Mouse (Mus musculus): Measurements from ENCODE around the gene Gm14214. TPM values are rescaled to one million over a fixed set of nuclear protein-coding genes. Genes with fewer than 3 reads are reported as not detected.

Gene Gm14214
- polyA plus RNA-seq (2021; fragmentation: Nextera tagmentation) = not detected in 2 replicates
- long read RNA-seq, experiment 1 = 0 reads
- long read RNA-seq, experiment 2 = 0 reads

DNA sequence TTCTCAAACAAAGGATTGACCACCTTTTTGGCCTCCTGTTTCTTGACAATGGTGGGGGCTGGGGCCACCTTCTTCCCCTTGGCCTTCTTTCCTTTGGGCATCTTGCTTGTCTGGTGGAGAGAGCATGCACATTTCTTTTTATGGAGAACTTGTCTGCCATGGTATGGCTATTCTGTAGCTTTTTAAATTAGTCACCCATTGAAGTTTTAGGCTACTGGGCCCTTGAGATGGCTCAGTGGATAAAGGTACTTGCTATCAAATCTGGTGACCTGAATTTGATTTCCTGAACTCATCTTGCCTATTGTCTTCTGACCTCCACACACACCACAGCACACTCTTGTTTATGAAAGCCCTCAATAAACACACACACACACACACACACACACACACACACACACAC, at the start of gene Gm14214:
Gene Gm14214, minus strand, starts transcription at position 101 of the 400 bp plus-strand sequence.

GRCm38 (mm10) chr2:154790656-154791483, 21.0 kb upstream of the Gm14214 start, which contains the start of the genes Raly and a:
Gene Raly, plus strand, starts transcription at chr2:154791096.
Gene a, plus strand, starts transcription at chr2:154791402.

Other genes starting within 250 kb of the Gm14214 start
- gene 1700003F12Rik, start 222.9 kb downstream of the Gm14214 start, polyA plus RNA-seq (2021; fragmentation: Nextera tagmentation) = 1.1 and 1.3 TPM in 2 replicates
- gene Actl10, start 218.3 kb downstream of the Gm14214 start, polyA plus RNA-seq (2021; fragmentation: Nextera tagmentation) = not detected in 2 replicates
- 98.1 and 105 TPM in 2 replicates for gene Necab3, start 211.1 kb downstream of the Gm14214 start, polyA plus RNA-seq (2021; fragmentation: Nextera tagmentation)
- gene E2f1, start 200.1 kb downstream of the Gm14214 start, polyA plus RNA-seq (2021; fragmentation: Nextera tagmentation) = 6.2 and 11.3 TPM in 2 replicates
- gene Pxmp4, start 166.3 kb downstream of the Gm14214 start, polyA plus RNA-seq (2021; fragmentation: Nextera tagmentation) = 19.8 and 23.0 TPM in 2 replicates
- gene Zfp341, start 156.7 kb downstream of the Gm14214 start, polyA plus RNA-seq (2021; fragmentation: Nextera tagmentation) = 1.1 and 1.2 TPM in 2 replicates
- gene 4930519P11Rik, start 156.6 kb downstream of the Gm14214 start, polyA plus RNA-seq (2021; fragmentation: Nextera tagmentation) = 0.28 TPM in 1 of 2 replicates, not detected in the other
- 15.5 and 19.3 TPM in 2 replicates for gene Chmp4b, start 118.3 kb downstream of the Gm14214 start, polyA plus RNA-seq (2021; fragmentation: Nextera tagmentation)
- gene Raly, start 21.1 kb upstream of the Gm14214 start, polyA plus RNA-seq (2021; fragmentation: Nextera tagmentation) = 31.9 and 43.4 TPM in 2 replicates
- 0.47 and 0.90 TPM in 2 replicates for gene a, start 21.4 kb upstream of the Gm14214 start, polyA plus RNA-seq (2021; fragmentation: Nextera tagmentation)
- 74.6 and 80.7 TPM in 2 replicates for gene Eif2s2, start 122.9 kb upstream of the Gm14214 start, polyA plus RNA-seq (2021; fragmentation: Nextera tagmentation)
- not detected in 2 replicates for gene Gm14226, start 248.2 kb upstream of the Gm14214 start, polyA plus RNA-seq (2021; fragmentation: Nextera tagmentation)